Mouse (Mus musculus) MEL (cell line): ENCODE results near the gene Rbsn. TPM values are rescaled to one million over a fixed set of nuclear protein-coding genes. Genes with fewer than 3 reads are reported as not detected.

Source experiments
- DNase-seq: peaks from one replicate; pipeline ENCODE4 v3.0.0; 2011; ENCODE audit warnings: low read depth, low spot score
- H3K27ac ChIP-seq: 2 replicates; pipeline ENCODE4 v1.5.1; 2012; ENCODE audit warnings: low read depth, mild to moderate bottlenecking, control low read depth, low read length, moderate library complexity; ENCODE audit not compliant: control insufficient read depth
- H3K27me3 ChIP-seq, 2 experiments: fragments of 150-350 bp in 1 of 2; sonication (generic) in 1 of 2; 2 replicates each; pipeline ENCODE4 v1.6.1; 2012; ENCODE audit warnings: low read length in 2 of 2, mild to moderate bottlenecking in 2 of 2, improper control_type of control experiment in 1 of 2, moderate library complexity in 1 of 2; ENCODE audit not compliant: insufficient read depth in 2 of 2, control insufficient read depth in 1 of 2
- H3K36me3 ChIP-seq, 2 experiments: 2 replicates each; pipeline ENCODE4 v1.6.1; 2012 to 2014; ENCODE audit warnings: low read length in 2 of 2, improper control_type of control experiment in 1 of 2, inconsistent platforms in 1 of 2, mild to moderate bottlenecking in 1 of 2; ENCODE audit not compliant: insufficient read depth in 2 of 2, control insufficient read depth in 1 of 2
- H3K4me1 ChIP-seq, 2 experiments: fragments of 150-350 bp in 1 of 2; sonication (generic) in 1 of 2; 2 replicates each; pipeline ENCODE4 v1.6.1; 2012; ENCODE audit warnings: low read length in 2 of 2, improper control_type of control experiment in 1 of 2, mild to moderate bottlenecking in 1 of 2; ENCODE audit not compliant: insufficient read depth in 2 of 2, control insufficient read depth in 1 of 2
- H3K4me3 ChIP-seq, 2 experiments: fragments of 150-350 bp in 1 of 2; sonication (generic) in 1 of 2; 2 replicates each; pipeline ENCODE4 v1.5.1; 2012; ENCODE audit warnings: low read depth in 2 of 2, low read length in 2 of 2, mild to moderate bottlenecking in 2 of 2, moderate library complexity in 2 of 2, control low read depth in 1 of 2, improper control_type of control experiment in 1 of 2; ENCODE audit not compliant: control insufficient read depth in 1 of 2, insufficient read depth in 1 of 2
- H3K79me2 ChIP-seq: 2 replicates; pipeline ENCODE4 v1.6.1; 2012; ENCODE audit warnings: mild to moderate bottlenecking, low read length, moderate library complexity; ENCODE audit not compliant: control insufficient read depth, poor library complexity, insufficient read depth
- H3K9ac ChIP-seq: 2 replicates; pipeline ENCODE4 v1.6.1; 2012; ENCODE audit warnings: low read depth, mild to moderate bottlenecking, control low read depth, low read length, moderate library complexity; ENCODE audit not compliant: control insufficient read depth, poor library complexity, severe bottlenecking
- H3K9me3 ChIP-seq: fragments of 150-350 bp; sonication (generic); replicated peaks from 2 replicates; pipeline ENCODE4 v1.6.1; 2012; ENCODE audit warnings: mild to moderate bottlenecking, low read length, improper control_type of control experiment, moderate library complexity; ENCODE audit not compliant: insufficient read depth
- CHD1 ChIP-seq: IDR thresholded peaks from 2 replicates; pipeline ENCODE4 v1.6.1; 2012; ENCODE audit warnings: low read depth, mild to moderate bottlenecking, inconsistent platforms, low read length, improper control_type of control experiment
- CHD2 ChIP-seq: IDR thresholded peaks from 2 replicates; pipeline ENCODE4 v1.6.1; 2011; ENCODE audit warnings: low read length, improper control_type of control experiment
- CTCF ChIP-seq, 3 experiments: IDR thresholded peaks in 2 of 3; conservative IDR thresholded peaks in 1 of 3; 2 replicates each; pipeline ENCODE4 v1.5.1; 2011 to 2012; ENCODE audit warnings: low read length in 3 of 3, low read depth in 2 of 3, mild to moderate bottlenecking in 2 of 3, improper control_type of control experiment in 1 of 3, inconsistent platforms in 1 of 3, mixed read lengths in 1 of 3, moderate library complexity in 1 of 3; ENCODE audit not compliant: control insufficient read depth in 1 of 3, insufficient read depth in 1 of 3, poor library complexity in 1 of 3, severe bottlenecking in 1 of 3
- E2F4 ChIP-seq: IDR thresholded peaks from 2 replicates; pipeline ENCODE4 v1.6.1; 2011; ENCODE audit warnings: low read depth, low read length, improper control_type of control experiment, borderline replicate concordance
- ELF1 ChIP-seq: IDR thresholded peaks from 2 replicates; pipeline ENCODE4 v1.6.1; 2014; ENCODE audit warnings: low read depth, mild to moderate bottlenecking, inconsistent platforms, low read length, improper control_type of control experiment, moderate library complexity
- GABPA ChIP-seq: IDR thresholded peaks from 2 replicates; pipeline ENCODE4 v1.6.1; 2012; ENCODE audit warnings: low read depth, mild to moderate bottlenecking, inconsistent platforms, low read length, improper control_type of control experiment, moderate library complexity
- HCFC1 ChIP-seq: IDR thresholded peaks from 2 replicates; pipeline ENCODE4 v1.6.1; 2012; ENCODE audit warnings: low read depth, mild to moderate bottlenecking, inconsistent platforms, low read length, improper control_type of control experiment, moderate library complexity
- KAT2A ChIP-seq: conservative IDR thresholded peaks from 2 replicates; pipeline ENCODE4 v1.6.1; 2012; ENCODE audit warnings: low read depth, low read length, improper control_type of control experiment, inconsistent platforms
- MAFK ChIP-seq: IDR thresholded peaks from 2 replicates; pipeline ENCODE4 v1.6.1; 2011; ENCODE audit warnings: low read depth, mild to moderate bottlenecking, low read length, improper control_type of control experiment, borderline replicate concordance
- MAX ChIP-seq: IDR thresholded peaks from 2 replicates; pipeline ENCODE4 v1.6.1; 2011; ENCODE audit warnings: low read length, improper control_type of control experiment
- MXI1 ChIP-seq: IDR thresholded peaks from 2 replicates; pipeline ENCODE4 v1.6.1; 2011; ENCODE audit warnings: mild to moderate bottlenecking, low read depth, low read length, improper control_type of control experiment
- NRF1 ChIP-seq: IDR thresholded peaks from 2 replicates; pipeline ENCODE4 v1.6.1; 2014; ENCODE audit warnings: low read depth, mild to moderate bottlenecking, inconsistent platforms, low read length, improper control_type of control experiment, moderate library complexity; ENCODE audit not compliant: poor library complexity, insufficient read depth, severe bottlenecking
- POLR2A ChIP-seq, 2 experiments: IDR thresholded peaks; 2 replicates each; pipeline ENCODE4 v1.6.1; 2011 to 2012; ENCODE audit warnings: low read length in 2 of 2, mild to moderate bottlenecking in 2 of 2, control low read depth in 1 of 2, improper control_type of control experiment in 1 of 2, low read depth in 1 of 2, moderate library complexity in 1 of 2; ENCODE audit not compliant: control insufficient read depth in 1 of 2, insufficient read depth in 1 of 2, poor library complexity in 1 of 2
- RCOR1 ChIP-seq: IDR thresholded peaks from 2 replicates; pipeline ENCODE4 v1.6.1; 2012; ENCODE audit warnings: low read depth, mild to moderate bottlenecking, inconsistent platforms, low read length, improper control_type of control experiment
- TAL1 ChIP-seq: IDR thresholded peaks from 2 replicates; pipeline ENCODE4 v1.6.1; 2012; ENCODE audit warnings: mild to moderate bottlenecking, inconsistent platforms, low read length, moderate library complexity, mixed read lengths
- UBTF ChIP-seq: IDR thresholded peaks from 2 replicates; pipeline ENCODE4 v1.6.1; 2012; ENCODE audit warnings: low read depth, mild to moderate bottlenecking, inconsistent platforms, low read length, improper control_type of control experiment, moderate library complexity, borderline replicate concordance; ENCODE audit not compliant: insufficient read depth
- USF1 ChIP-seq: IDR thresholded peaks from 2 replicates; pipeline ENCODE4 v1.6.1; 2014; ENCODE audit warnings: low read depth, mild to moderate bottlenecking, inconsistent platforms, low read length, improper control_type of control experiment, moderate library complexity
- USF2 ChIP-seq, 2 experiments: IDR thresholded peaks; 2 replicates each; pipeline ENCODE4 v1.6.1; 2011 to 2012; ENCODE audit warnings: improper control_type of control experiment in 2 of 2, low read length in 2 of 2, borderline replicate concordance in 1 of 2, inconsistent platforms in 1 of 2, low read depth in 1 of 2, mild to moderate bottlenecking in 1 of 2; ENCODE audit not compliant: insufficient read depth in 1 of 2
- ZC3H11A ChIP-seq: IDR thresholded peaks from 2 replicates; pipeline ENCODE4 v1.6.1; 2012; ENCODE audit warnings: low read depth, mild to moderate bottlenecking, inconsistent platforms, low read length, improper control_type of control experiment
- ZNF384 ChIP-seq: IDR thresholded peaks from 2 replicates; pipeline ENCODE4 v1.6.1; 2012; ENCODE audit warnings: low read depth, mild to moderate bottlenecking, inconsistent platforms, low read length, improper control_type of control experiment
- polyA plus RNA-seq, 2 experiments: library from polyadenylated mRNA; stranded (reverse) in 1 of 2; unstranded in 1 of 2; fragments of >175 nt in 1 of 2; fragments of >200 nt in 1 of 2; gene quantifications; 2 replicates each; pipeline versions ENCODE4 v1.2.1 to v1.2.4; 2012; ENCODE audit warnings: low replicate concordance in 2 of 2, low read depth in 1 of 2; ENCODE audit not compliant: insufficient read length in 2 of 2, insufficient read depth in 1 of 2, missing spikeins in 1 of 2
- total RNA-seq: library from RNA; depleted of rRNA; stranded (reverse); fragments of 300-350 nt; gene quantifications from 2 replicates; pipeline ENCODE4 v1.2.3, GENCODE M21; 2012

Gene Rbsn
- total and polyA plus RNA-seq, 3 experiments = 16.1 to 16.3 TPM; not detected in 1

DNA sequence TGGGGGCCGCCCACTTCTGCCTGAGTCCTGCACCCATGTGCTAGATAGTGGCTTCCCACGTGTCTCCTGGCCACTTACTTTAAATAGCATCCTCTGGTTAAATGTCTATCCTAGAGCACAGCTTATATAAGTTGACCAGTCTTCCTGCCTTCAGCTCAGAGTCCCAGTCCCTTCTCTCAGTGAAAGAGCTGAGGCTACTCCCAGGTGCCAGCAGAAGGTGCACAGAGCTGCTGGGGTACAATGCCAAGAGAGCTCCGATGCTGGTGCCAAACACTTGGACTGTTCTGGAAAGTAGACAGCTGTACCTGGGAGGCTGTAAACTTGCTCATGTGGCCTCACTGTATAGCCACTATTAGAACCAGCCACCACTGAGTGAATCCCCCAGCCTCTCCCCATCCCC is 7.3 kb upstream of the Rbsn start:
- no peaks in the 10 kb centered on the region for H3K79me2 ChIP-seq
- H3K27me3 ChIP-seq = peaks cover 14 to 16% of the 10 kb centered on the region in 2 experiments
- H3K36me3 ChIP-seq = no peaks in the 10 kb centered on the region
- no peak for DNase-seq
- H3K9ac ChIP-seq = no peak overlapping the region
- H3K4me1 ChIP-seq = no peaks in the 10 kb centered on the region
- no peak overlapping the region for H3K27ac ChIP-seq
- TF ChIP-seq CHD2 (no peak), HCFC1 (no peak), MAFK (no peak), CHD1 (no peak), USF1 (no peak), E2F4 (no peak), ELF1 (no peak), ZC3H11A (no peak), MXI1 (no peak), CTCF (IDR thresholded peaks at IDR 0.05 in 2 of 3, conservative IDR thresholded peaks at IDR 0.05 in 1 of 3; ENCODE audit: control insufficient read depth in 1 of 3, insufficient read depth in 1 of 3, low read depth in 2 of 3, low read length in 3 of 3, poor library complexity in 1 of 3, severe bottlenecking in 1 of 3) (no peak), UBTF (no peak), POLR2A (IDR thresholded peaks at IDR 0.05; ENCODE audit: control insufficient read depth in 1 of 2, insufficient read depth in 1 of 2, low read depth in 1 of 2, low read length in 2 of 2, poor library complexity in 1 of 2) (no peak), ZNF384 (no peak), KAT2A (no peak), USF2 (IDR thresholded peaks at IDR 0.05; ENCODE audit: borderline replicate concordance in 1 of 2, insufficient read depth in 1 of 2, low read depth in 1 of 2, low read length in 2 of 2) (no peak), TAL1 (no peak)
- no peaks in the 10 kb centered on the region for H3K9me3 ChIP-seq
- H3K4me3 ChIP-seq = no peak overlapping the region

GRCm38 (mm10) chr6:92221604-92222003 is 6.9 kb upstream of the Rbsn start:
- Histone ChIP-seq H3K9me3 (no peaks in the 10 kb centered on the region), H3K79me2 (no peaks in the 10 kb centered on the region), H3K36me3 (no peaks in the 10 kb centered on the region), H3K27ac (no peak overlapping the region), H3K4me1 (no peaks in the 10 kb centered on the region), H3K9ac (no peak overlapping the region), H3K27me3 (peaks cover 13 to 16% of the 10 kb centered on the region in 2 experiments), H3K4me3 (no peak overlapping the region)
- DNase-seq = no peak
- TF ChIP-seq NRF1 (no peak), USF2 (IDR thresholded peaks at IDR 0.05; ENCODE audit: borderline replicate concordance in 1 of 2, insufficient read depth in 1 of 2, low read depth in 1 of 2, low read length in 2 of 2) (no peak), GABPA (no peak), MAX (no peak), TAL1 (no peak), RCOR1 (no peak)
